Mouse (Mus musculus) stomach, embryonic 14.5 days (tissue): ENCODE measurements at regions not wholly inside any gene's neighbourhood (a gene's known extent, or its start where the extent isn't known, plus 50 kb on each side); places are given as distances from the start of the nearest gene placed in this dataset.

ENCODE experiments used
- ATAC-seq: fragments of 200-750 bp; cut with Nextera tagmentation; 2 replicates; pipeline ENCODE4 v1.8.0; 2017; ENCODE audit warnings: low read depth, moderate TSS enrichment; ENCODE audit not compliant: insufficient number of reproducible peaks, insufficient read depth, low FRiP score
- H3K27ac ChIP-seq: fragments of 300-500 bp; sonication (generic); 2 replicates; pipeline ENCODE4 v1.5.1; 2014; ENCODE audit warnings: mild to moderate bottlenecking, low read length, moderate library complexity, mixed read lengths
- H3K27me3 ChIP-seq: fragments of 300-500 bp; sonication (generic); 2 replicates; pipeline ENCODE4 v1.6.1; 2014; ENCODE audit warnings: low read length, control low read depth, mixed read lengths; ENCODE audit not compliant: control insufficient read depth, insufficient read depth
- H3K36me3 ChIP-seq: fragments of 300-500 bp; sonication (generic); 2 replicates; pipeline ENCODE4 v1.6.1; 2014; ENCODE audit warnings: mild to moderate bottlenecking, control low read depth, low read length, moderate library complexity, mixed read lengths; ENCODE audit not compliant: control insufficient read depth, insufficient read depth
- H3K4me1 ChIP-seq: fragments of 300-500 bp; sonication (generic); 2 replicates; pipeline ENCODE4 v1.6.1; 2014; ENCODE audit warnings: low read length, control low read depth, mixed read lengths; ENCODE audit not compliant: control insufficient read depth, insufficient read depth
- H3K4me2 ChIP-seq: fragments of 300-500 bp; sonication (generic); replicated peaks from 2 replicates; pipeline ENCODE4 v1.6.1; 2014; ENCODE audit warnings: low read depth, low read length, control low read depth
- H3K4me3 ChIP-seq: fragments of 300-500 bp; sonication (generic); 2 replicates; pipeline ENCODE4 v1.5.1; 2014; ENCODE audit warnings: low read depth, low read length, control low read depth
- H3K9ac ChIP-seq: fragments of 300-500 bp; sonication (generic); replicated peaks from 2 replicates; pipeline ENCODE4 v1.6.1; 2014; ENCODE audit warnings: low read depth, mild to moderate bottlenecking, control low read depth, low read length, moderate library complexity, mixed read lengths
- H3K9me3 ChIP-seq: fragments of 300-500 bp; sonication (generic); 2 replicates; pipeline ENCODE4 v1.6.1; 2016; ENCODE audit warnings: low read depth, low read length, control low read depth; ENCODE audit not compliant: control insufficient read depth
- WGBS: fragments of 180-500 bp; shearing (Covaris S2); extraction: QIAGEN DNeasy Blood & Tissue Kit; methylation state at CpG from one replicate; pipeline ENCODE4 v1.1.7; 2014; 5-methylcytosine and 5-hydroxymethylcytosine counted together

GRCm38 (mm10) chr6:139135693-139136092, 366.1 kb downstream of the Rergl start:
- no peak for ATAC-seq
- H3K27ac ChIP-seq = no peak overlapping the region
- no peaks in the 10 kb centered on the region for H3K9me3 ChIP-seq
- 85% methylated on average over 6 of the region's 6 CpGs for WGBS
- H3K9ac ChIP-seq = no peak overlapping the region
- H3K4me2 ChIP-seq = no peak overlapping the region
- H3K4me1 ChIP-seq = no peaks in the 10 kb centered on the region
- H3K4me3 ChIP-seq = no peak overlapping the region
- H3K36me3 ChIP-seq = no peaks in the 10 kb centered on the region
- H3K27me3 ChIP-seq = no peaks in the 10 kb centered on the region

- no peaks in the 10 kb centered on the region for H3K4me1 ChIP-seq
- H3K4me3 ChIP-seq = no peak overlapping the region
- no peaks in the 10 kb centered on the region for H3K9me3 ChIP-seq
- H3K4me2 ChIP-seq = no peak overlapping the region
- 85% methylated on average over 15 of the region's 15 CpGs for WGBS
- no peak overlapping the region for H3K27ac ChIP-seq
- no peaks in the 10 kb centered on the region for H3K36me3 ChIP-seq
- H3K27me3 ChIP-seq = no peaks in the 10 kb centered on the region
- H3K9ac ChIP-seq = no peak overlapping the region
- ATAC-seq = no peak
Measured at GRCm38 (mm10) chr6:139132083-139132679, 369.6 kb downstream of the Rergl start.

GRCm38 (mm10) chr6:139108263-139108662, 393.5 kb downstream of the Rergl start:
- Histone ChIP-seq H3K4me2 (no peak overlapping the region), H3K4me1 (no peaks in the 10 kb centered on the region), H3K9me3 (no peaks in the 10 kb centered on the region), H3K27ac (no peak overlapping the region), H3K36me3 (no peaks in the 10 kb centered on the region), H3K27me3 (no peaks in the 10 kb centered on the region), H3K9ac (no peak overlapping the region), H3K4me3 (no peak overlapping the region)
- 58% methylated on average over 6 of the region's 6 CpGs for whole genome bisulfite sequencing
- no peak for ATAC-seq

- 71% methylated on average over 3 of the region's 3 CpGs for WGBS
- H3K4me1 ChIP-seq = no peaks in the 10 kb centered on the region
- H3K9me3 ChIP-seq = no peaks in the 10 kb centered on the region
- no peaks in the 10 kb centered on the region for H3K36me3 ChIP-seq
- ATAC-seq = no peak
- no peaks in the 10 kb centered on the region for H3K27me3 ChIP-seq
- H3K4me2 ChIP-seq = no peak overlapping the region
- no peak overlapping the region for H3K9ac ChIP-seq
- no peak overlapping the region for H3K4me3 ChIP-seq
- H3K27ac ChIP-seq = no peak overlapping the region
Measured at GRCm38 (mm10) chr6:139103397-139103796, 398.4 kb downstream of the Rergl start.

GRCm38 (mm10) chr6:139099273-139099672, 402.5 kb downstream of the Rergl start:
- Histone ChIP-seq H3K27ac (no peak overlapping the region), H3K4me1 (no peaks in the 10 kb centered on the region), H3K36me3 (no peaks in the 10 kb centered on the region), H3K4me3 (no peak overlapping the region), H3K9me3 (no peaks in the 10 kb centered on the region), H3K9ac (no peak overlapping the region), H3K27me3 (no peaks in the 10 kb centered on the region), H3K4me2 (no peak overlapping the region)
- 83% methylated on average over 11 of the region's 11 CpGs for WGBS
- no peak for ATAC-seq

- 54% methylated on average over 4 of the region's 4 CpGs for whole genome bisulfite sequencing
- no peaks in the 10 kb centered on the region for H3K9me3 ChIP-seq
Measured at GRCm38 (mm10) chr6:139075433-139075832, 417.1 kb upstream of the Igbp1b start.

GRCm38 (mm10) chr6:139027696-139028095, 369.4 kb upstream of the Igbp1b start:
- no peak overlapping the region for H3K4me3 ChIP-seq
- no peaks in the 10 kb centered on the region for H3K27me3 ChIP-seq
- H3K4me2 ChIP-seq = no peak overlapping the region
- H3K36me3 ChIP-seq = no peaks in the 10 kb centered on the region
- ATAC-seq = no peak
- 77% methylated on average over 3 of the region's 3 CpGs for WGBS
- H3K27ac ChIP-seq = no peak overlapping the region
- no peaks in the 10 kb centered on the region for H3K9me3 ChIP-seq
- no peak overlapping the region for H3K9ac ChIP-seq
- H3K4me1 ChIP-seq = no peaks in the 10 kb centered on the region

More at GRCm38 (mm10) chr6:139075433-139075832, 417.1 kb upstream of the Igbp1b start:
- no peak overlapping the region for H3K27ac ChIP-seq
- H3K9ac ChIP-seq = no peak overlapping the region
- H3K4me3 ChIP-seq = no peak overlapping the region
- H3K36me3 ChIP-seq = no peaks in the 10 kb centered on the region
- no peaks in the 10 kb centered on the region for H3K27me3 ChIP-seq
- no peaks in the 10 kb centered on the region for H3K4me1 ChIP-seq
- H3K4me2 ChIP-seq = no peak overlapping the region
- no peak for ATAC-seq

GRCm38 (mm10) chr6:139014526-139014925, 356.2 kb upstream of the Igbp1b start:
- 75% methylated on average over 4 of the region's 4 CpGs for WGBS
- H3K27me3 ChIP-seq = no peaks in the 10 kb centered on the region
- H3K4me1 ChIP-seq = no peaks in the 10 kb centered on the region
- H3K36me3 ChIP-seq = no peaks in the 10 kb centered on the region
- H3K9ac ChIP-seq = no peak overlapping the region
- no peak overlapping the region for H3K4me2 ChIP-seq
- H3K4me3 ChIP-seq = no peak overlapping the region
- ATAC-seq = no peak
- no peak overlapping the region for H3K27ac ChIP-seq
- no peaks in the 10 kb centered on the region for H3K9me3 ChIP-seq

GRCm38 (mm10) chr6:139010501-139010900, 352.2 kb upstream of the Igbp1b start:
- Histone ChIP-seq H3K27me3 (no peaks in the 10 kb centered on the region), H3K9ac (no peak overlapping the region), H3K4me2 (no peak overlapping the region), H3K36me3 (no peaks in the 10 kb centered on the region), H3K9me3 (no peaks in the 10 kb centered on the region), H3K4me3 (no peak overlapping the region), H3K27ac (no peak overlapping the region), H3K4me1 (no peaks in the 10 kb centered on the region)
- no peak for ATAC-seq
- WGBS = 82% methylated on average over 4 of the region's 4 CpGs
